Mouse (Mus musculus) megakaryocyte, embryonic 14.5 days (primary cell): ENCODE data around the gene Lrrc28.

Experiments used
- FLI1 ChIP-seq: IDR thresholded peaks from 2 replicates; pipeline ENCODE4 v1.6.1; 2012; ENCODE audit warnings: low read length, inconsistent platforms, mixed read lengths
- GATA1 ChIP-seq: IDR thresholded peaks from 3 replicates; pipeline ENCODE4 v1.6.1; 2012; ENCODE audit warnings: mixed read lengths, low read length, inconsistent platforms, borderline replicate concordance

DNA sequence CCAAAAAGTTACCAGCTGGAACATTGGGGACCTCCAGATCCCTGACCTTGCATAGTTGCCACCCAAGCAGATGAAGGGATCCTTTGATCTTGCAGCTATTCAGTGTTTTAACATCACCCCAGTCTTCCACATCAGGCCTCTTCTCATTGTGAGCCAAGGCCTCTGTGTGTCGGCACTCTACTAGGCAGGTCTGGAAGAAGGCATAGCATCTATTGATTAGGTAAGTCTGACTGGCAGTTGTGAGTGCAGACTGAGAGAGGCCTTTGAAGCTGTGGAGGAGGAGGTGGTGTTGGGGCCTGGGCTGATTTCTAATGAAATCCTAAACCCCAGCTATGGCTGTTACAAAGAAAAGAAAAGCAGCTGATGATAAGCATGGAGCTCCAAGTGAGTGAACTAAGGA lies 10.1 kb upstream of the Lrrc28 start:
- TF ChIP-seq GATA1 (no peak), FLI1 (no peak)
